Mouse (Mus musculus): Measurements from ENCODE around the gene Galnt14.

GRCm38 (mm10) chr17:73540409-73541232, 169.6 kb downstream of the Galnt14 start:
- no peak for TF ChIP-seq CTCF (IDR thresholded peaks at IDR 0.05; ENCODE audit: low read depth, low read length)
- no peak for TF ChIP-seq EP300 (IDR thresholded peaks at IDR 0.05; ENCODE audit: insufficient read depth, low read depth, low read length)
- TF ChIP-seq POLR2A (IDR thresholded peaks at IDR 0.05; ENCODE audit: insufficient read depth, low read length): no peak
